Mouse (Mus musculus): Measurements from ENCODE around the gene Slc16a13.

DNA sequence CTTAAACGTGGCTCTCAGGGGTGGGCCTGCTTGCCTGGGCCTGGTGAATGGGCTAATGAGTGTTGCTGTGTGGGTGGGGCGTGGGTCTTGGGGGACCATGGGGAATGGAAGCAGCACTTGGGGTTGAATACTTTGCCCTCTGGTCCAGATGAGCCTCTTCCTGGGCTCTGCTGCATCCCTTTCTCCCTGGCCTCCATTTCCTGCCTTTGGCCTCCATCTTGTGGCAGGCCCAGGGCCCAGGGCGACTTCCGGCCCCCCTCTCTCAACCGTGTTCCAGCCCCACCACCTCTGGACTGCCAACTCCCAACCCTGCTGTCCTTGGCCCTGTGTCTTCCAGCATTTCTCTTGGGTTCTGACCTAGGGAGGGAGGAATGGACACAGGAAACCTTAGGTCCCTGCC lies 13.2 kb upstream of the Slc16a13 start:
- TF ChIP-seq CTCF (IDR thresholded peaks at IDR 0.05; ENCODE audit: low read depth) = no peak
- TF ChIP-seq EP300 (IDR thresholded peaks at IDR 0.05; ENCODE audit: low read depth) = no peak

Data from liver, postnatal 0 days (tissue).